Mouse (Mus musculus) midbrain, postnatal 0 days (tissue): ENCODE data around the gene Tpcn1. TPM values are rescaled to one million over a fixed set of nuclear protein-coding genes. Genes with fewer than 3 reads are reported as not detected.

Source experiments
- ATAC-seq: fragments of 200-750 bp; cut with Nextera tagmentation; 2 replicates; pipeline ENCODE4 v1.8.0; 2017; ENCODE audit warnings: moderate number of reproducible peaks, mild to moderate bottlenecking, moderate TSS enrichment, moderate library complexity; ENCODE audit not compliant: low FRiP score
- DNase-seq: peaks from one replicate; pipeline ENCODE4 v3.0.0-alpha.2; 2015; ENCODE audit warnings: low spot score
- H3K27ac ChIP-seq: fragments of 300-500 bp; sonication (generic); 2 replicates; pipeline ENCODE4 v1.5.1; 2014; ENCODE audit warnings: low read depth, mild to moderate bottlenecking, low read length, mixed read lengths
- H3K27me3 ChIP-seq: fragments of 300-500 bp; sonication (generic); 2 replicates; pipeline ENCODE4 v1.6.1; 2014; ENCODE audit warnings: low read length, control low read depth, mixed read lengths; ENCODE audit not compliant: insufficient read depth
- H3K36me3 ChIP-seq: fragments of 300-500 bp; sonication (generic); 2 replicates; pipeline ENCODE4 v1.6.1; 2014; ENCODE audit warnings: low read length, control low read depth, mixed read lengths; ENCODE audit not compliant: insufficient read depth
- H3K4me1 ChIP-seq: fragments of 300-500 bp; sonication (generic); 2 replicates; pipeline ENCODE4 v1.6.1; 2014; ENCODE audit warnings: mild to moderate bottlenecking, control low read depth, antibody characterized with exemption, low read length, mixed read lengths; ENCODE audit not compliant: insufficient read depth
- H3K4me2 ChIP-seq: fragments of 300-500 bp; sonication (generic); 2 replicates; pipeline ENCODE4 v1.6.1; 2014; ENCODE audit warnings: low read depth, mild to moderate bottlenecking, low read length, mixed read lengths; ENCODE audit not compliant: poor library complexity, severe bottlenecking
- H3K4me3 ChIP-seq: fragments of 300-500 bp; sonication (generic); 2 replicates; pipeline ENCODE4 v1.5.1; 2014; ENCODE audit warnings: low read depth, mild to moderate bottlenecking, low read length, moderate library complexity
- H3K9ac ChIP-seq: fragments of 300-500 bp; sonication (generic); replicated peaks from 2 replicates; pipeline ENCODE4 v1.6.1; 2014; ENCODE audit warnings: mild to moderate bottlenecking, low read length, moderate library complexity, mixed read lengths; ENCODE audit not compliant: poor library complexity, severe bottlenecking
- H3K9me3 ChIP-seq: fragments of 300-500 bp; sonication (generic); 2 replicates; pipeline ENCODE4 v1.6.1; 2016; ENCODE audit warnings: low read length, control low read depth
- CTCF ChIP-seq: IDR thresholded peaks from 2 replicates; pipeline ENCODE4 v1.5.1; 2016; ENCODE audit warnings: antibody characterized with exemption, mild to moderate bottlenecking
- WGBS: fragments of 180-500 bp; shearing (Covaris S2); extraction: QIAGEN DNeasy Blood & Tissue Kit; methylation state at CpG from one replicate; pipeline ENCODE4 v1.1.7; 2014; 5-methylcytosine and 5-hydroxymethylcytosine counted together
- polyA plus RNA-seq: library from polyadenylated mRNA; unstranded; fragments of >200 nt; fragmentation: Nextera tagmentation; extraction: Ambion mirVana; gene quantifications from 2 replicates; pipeline ENCODE4 v1.2.1, GENCODE M21; 2015
- total RNA-seq: library from RNA; depleted of rRNA; stranded (reverse); fragments of >200 nt; gene quantifications from 2 replicates; pipeline ENCODE4 v1.2.3, GENCODE M21; 2014

Gene Tpcn1
- total and polyA plus RNA-seq, 2 experiments from 2014 or later, result 9.4 to 25.3 TPM

GRCm38 (mm10) chr5:120612822-120613604, 24.5 kb upstream of the Tpcn1 start:
- DNase-seq, result peak; percentile 100
- Histone ChIP-seq H3K4me3 (peak overlapping the region; percentile 53), H3K27ac (peak overlapping the region; percentile 91), H3K27me3 (no peaks in the 10 kb centered on the region), H3K9me3 (no peaks in the 10 kb centered on the region), H3K9ac (peak overlapping the region; percentile 77), H3K4me1 (peaks cover 8% of the 10 kb centered on the region; the same call in 1 of the 2 replicates), H3K4me2 (peak overlapping the region; percentile 79), H3K36me3 (peaks cover 17% of the 10 kb centered on the region)
- WGBS, result under 1% methylated on average over 69 of the region's 69 CpGs
- TF ChIP-seq CTCF, result 0 out of 2 replicates have a peak, but pooled peaks have one; percentile 9
- ATAC-seq, result peak; percentile 94

GRCm38 (mm10) chr5:120612442-120612821, 24.0 kb upstream of the Tpcn1 start, which contains the start of the genes Rita1 and Ddx54:
Gene Rita1, minus strand, starts transcription at chr5:120612589.
Gene Ddx54, plus strand, starts transcription at chr5:120612739.
- no peak for TF ChIP-seq CTCF
- DNase-seq (peak; percentile 97), ATAC-seq (peak; percentile 90)
- peak within 1 kb of the TSS; percentile 79 for H3K4me2 ChIP-seq
- H3K4me1 ChIP-seq, result peaks cover 8% of the 10 kb centered on the region; the same call in 1 of the 2 replicates
- peak within 1 kb of the TSS; percentile 91 for H3K27ac ChIP-seq
- peak within 1 kb of the TSS; percentile 77 for H3K9ac ChIP-seq
- WGBS, result 1% methylated on average over 22 of the region's 22 CpGs
- 0 out of 2 replicates have a peak, but pooled peaks cover 12% of the 10 kb centered on the region for H3K36me3 ChIP-seq
- H3K27me3 ChIP-seq, result no peaks in the 10 kb centered on the region
- no peaks in the 10 kb centered on the region for H3K9me3 ChIP-seq
- H3K4me3 ChIP-seq, result peak within 1 kb of the TSS; percentile 53

- ATAC-seq (no peak), DNase-seq (no peak)
- Histone ChIP-seq H3K27me3 (no peaks in the 10 kb centered on the region), H3K4me1 (peaks cover 8% of the 10 kb centered on the region; the same call in 1 of the 2 replicates), H3K4me3 (peak overlapping the region; percentile 53), H3K36me3 (0 out of 2 replicates have a peak, but pooled peaks cover 4% of the 10 kb centered on the region), H3K9ac (peak overlapping the region; percentile 74; the same call in 1 of the 2 replicates), H3K27ac (no peak overlapping the region), H3K9me3 (no peaks in the 10 kb centered on the region), H3K4me2 (peak overlapping the region; percentile 75)
- no peak for TF ChIP-seq CTCF
- WGBS, result 49% methylated on average over 8 of the region's 8 CpGs
Measured at GRCm38 (mm10) chr5:120611416-120611815, 22.9 kb upstream of the Tpcn1 start.

- H3K27ac ChIP-seq, result no peak overlapping the region
- TF ChIP-seq CTCF, result no peak
- ATAC-seq (no peak), DNase-seq (no peak)
- H3K4me3 ChIP-seq, result no peak overlapping the region
- 0 out of 2 replicates have a peak, but pooled peaks cover 4% of the 10 kb centered on the region for H3K36me3 ChIP-seq
- H3K9ac ChIP-seq, result peak overlapping the region; percentile 74; the same call in 1 of the 2 replicates
- WGBS, result 91% methylated on average over 5 of the region's 5 CpGs
- no peaks in the 10 kb centered on the region for H3K9me3 ChIP-seq
- H3K27me3 ChIP-seq, result no peaks in the 10 kb centered on the region
- H3K4me1 ChIP-seq, result peaks cover 8% of the 10 kb centered on the region; the same call in 1 of the 2 replicates
- peak overlapping the region; percentile 75 for H3K4me2 ChIP-seq
Measured at GRCm38 (mm10) chr5:120610906-120611305, 22.4 kb upstream of the Tpcn1 start.

GRCm38 (mm10) chr5:120609246-120609775, 20.8 kb upstream of the Tpcn1 start:
- no peak for DNase-seq

More at GRCm38 (mm10) chr5:120609246-120609775, 20.8 kb upstream of the Tpcn1 start:
- Histone ChIP-seq H3K27me3 (no peaks in the 10 kb centered on the region), H3K9me3 (no peaks in the 10 kb centered on the region), H3K4me2 (no peak overlapping the region), H3K9ac (no peak overlapping the region), H3K36me3 (0 out of 2 replicates have a peak, but pooled peaks cover 4% of the 10 kb centered on the region), H3K4me1 (peaks cover 8% of the 10 kb centered on the region; the same call in 1 of the 2 replicates), H3K27ac (no peak overlapping the region), H3K4me3 (no peak overlapping the region)
- no peak for TF ChIP-seq CTCF
- WGBS, result 80% methylated on average over 16 of the region's 16 CpGs
- no peak for ATAC-seq
